Mouse (Mus musculus) olfactory bulb, adult 2 months (tissue): ENCODE results near the gene Atp2a1.

Experiments
- CTCF ChIP-seq: fragments of 200-500 bp; IDR thresholded peaks from 2 replicates; pipeline ENCODE4 v1.5.1; 2012; ENCODE audit warnings: low read depth, mild to moderate bottlenecking, low read length, moderate library complexity; ENCODE audit not compliant: insufficient read depth
- POLR2A ChIP-seq: fragments of 200-500 bp; IDR thresholded peaks from 2 replicates; pipeline ENCODE4 v1.6.1; 2012; ENCODE audit warnings: mild to moderate bottlenecking, low read depth, low read length, moderate library complexity; ENCODE audit not compliant: insufficient read depth

DNA sequence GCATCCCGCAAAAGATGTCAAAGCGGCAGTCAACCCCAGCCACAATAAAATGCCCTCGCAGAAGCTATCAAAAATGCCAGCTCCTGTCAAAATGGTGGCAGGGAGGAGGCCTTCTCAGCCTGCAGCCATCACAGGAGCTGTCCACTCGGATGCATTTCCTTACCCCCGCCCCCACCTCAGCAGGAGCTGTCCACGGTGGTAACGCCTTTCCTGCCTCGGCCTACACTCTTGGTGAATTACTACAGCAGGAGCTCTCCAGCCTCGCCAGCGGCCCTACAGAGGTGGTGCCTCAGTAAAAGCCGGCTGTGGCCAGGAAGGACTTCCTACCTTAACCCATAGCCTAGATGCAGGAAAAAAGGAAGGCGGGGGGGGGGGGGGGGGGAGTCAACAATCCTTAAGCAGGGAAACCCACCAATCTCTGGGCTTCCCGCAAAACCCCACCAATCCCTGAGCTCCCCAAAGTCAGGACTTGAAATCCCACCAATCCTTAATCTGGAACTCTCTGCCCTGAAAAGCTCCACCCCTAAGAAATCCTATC, 35.5 kb downstream of the Atp2a1 start:
- TF ChIP-seq POLR2A = no peak
- TF ChIP-seq CTCF = no peak
